Mouse (Mus musculus) C2C12 (cell line): ENCODE measurements around the gene Rbm20. TPM values are rescaled to one million over a fixed set of nuclear protein-coding genes. Genes with fewer than 3 reads are reported as not detected.

ENCODE experiments used
- H3K27me3 ChIP-seq: one replicate; pipeline ENCODE4 v1.6.1; 2011; ENCODE audit not compliant: control insufficient read depth, insufficient read depth, insufficient read length
- H3K36me3 ChIP-seq: one replicate; pipeline ENCODE4 v1.6.1; 2011; ENCODE audit not compliant: control insufficient read depth, insufficient read depth
- H3K4me3 ChIP-seq: one replicate; pipeline ENCODE4 v1.5.1; 2011; ENCODE audit warnings: mild to moderate bottlenecking, control low read depth; ENCODE audit not compliant: poor library complexity, insufficient read depth, severe bottlenecking
- H3K79me2 ChIP-seq: one replicate; pipeline ENCODE4 v1.6.1; 2011; ENCODE audit not compliant: control insufficient read depth, insufficient read depth
- H3K79me3 ChIP-seq: one replicate; pipeline ENCODE4 v1.6.1; 2011; ENCODE audit warnings: low read depth, control low read depth
- H3ac ChIP-seq: one replicate; pipeline ENCODE3; 2011; ENCODE audit warnings: low read depth; ENCODE audit not compliant: control insufficient read depth, insufficient read length
- CEBPB ChIP-seq: IDR thresholded peaks from one replicate; pipeline ENCODE4 v1.6.1; 2011; ENCODE audit warnings: low read depth, mild to moderate bottlenecking, control low read depth, moderate library complexity
- CTCF ChIP-seq: IDR thresholded peaks from one replicate; pipeline ENCODE4 v1.5.1; 2011; ENCODE audit not compliant: control insufficient read depth, insufficient read depth, insufficient read length
- FOSL1 ChIP-seq: IDR thresholded peaks from one replicate; pipeline ENCODE4 v1.8.0; 2011; ENCODE audit warnings: mild to moderate bottlenecking, low read length; ENCODE audit not compliant: poor library complexity, insufficient read depth, severe bottlenecking
- MAX ChIP-seq: IDR thresholded peaks from one replicate; pipeline ENCODE4 v1.6.1; 2011; ENCODE audit warnings: mild to moderate bottlenecking, control low read depth
- MYOD1 ChIP-seq: IDR thresholded peaks from one replicate; pipeline ENCODE4 v1.6.1; 2011; ENCODE audit warnings: low read depth; ENCODE audit not compliant: control insufficient read depth, insufficient read length
- MYOG ChIP-seq: IDR thresholded peaks from one replicate; pipeline ENCODE4 v1.6.1; 2011; ENCODE audit not compliant: control insufficient read depth, insufficient read length; ENCODE audit errors: extremely low read depth
- USF1 ChIP-seq: IDR thresholded peaks from one replicate; pipeline ENCODE4 v1.6.1; 2011; ENCODE audit warnings: low read depth, mild to moderate bottlenecking, control low read depth, moderate library complexity
- polyA plus RNA-seq: library from polyadenylated mRNA; unstranded; fragments of >200 nt; fragmentation: generic; extraction: Trizol; gene quantifications from one replicate; pipeline ENCODE4 v1.2.1, GENCODE M21; 2012; ENCODE audit warnings: missing spikeins

Gene Rbm20
- polyA plus RNA-seq, 1 experiment, result 23.1 TPM

- Histone ChIP-seq H3K27me3 (no peaks in the 10 kb centered on the region), H3K36me3 (no peaks in the 10 kb centered on the region), H3K4me3 (no peak overlapping the region), H3ac (no peak overlapping the region), H3K79me3 (no peaks in the 10 kb centered on the region), H3K79me2 (no peaks in the 10 kb centered on the region)
- TF ChIP-seq CTCF (no peak), CEBPB (no peak), USF1 (no peak), MYOG (no peak), MYOD1 (no peak), MAX (no peak), FOSL1 (no peak)
Observed at GRCm38 (mm10) chr19:53890274-53890673, 213.2 kb downstream of the Rbm20 start.

- Histone ChIP-seq H3K79me2 (no peaks in the 10 kb centered on the region), H3ac (no peak overlapping the region), H3K27me3 (no peaks in the 10 kb centered on the region), H3K4me3 (no peak overlapping the region), H3K79me3 (no peaks in the 10 kb centered on the region), H3K36me3 (no peaks in the 10 kb centered on the region)
- TF ChIP-seq MYOD1 (no peak), MYOG (no peak), CTCF (no peak), FOSL1 (no peak), USF1 (no peak)
Observed at GRCm38 (mm10) chr19:53890781-53891251, 213.7 kb downstream of the Rbm20 start.

GRCm38 (mm10) chr19:53891569-53891968 is 214.5 kb downstream of the Rbm20 start:
- no peak overlapping the region for H3K4me3 ChIP-seq
- TF ChIP-seq CTCF, result no peak
- no peak for TF ChIP-seq MYOG
- no peak for TF ChIP-seq USF1
- no peak for TF ChIP-seq CEBPB
- no peak for TF ChIP-seq MYOD1
- no peak for TF ChIP-seq MAX
- no peak for TF ChIP-seq FOSL1
- no peak overlapping the region for H3ac ChIP-seq
- no peaks in the 10 kb centered on the region for H3K36me3 ChIP-seq
- H3K79me3 ChIP-seq, result no peaks in the 10 kb centered on the region
- H3K79me2 ChIP-seq, result no peaks in the 10 kb centered on the region
- H3K27me3 ChIP-seq, result no peaks in the 10 kb centered on the region

- H3K4me3 ChIP-seq, result no peak within 1 kb of the TSS
Observed at GRCm38 (mm10) chr19:53892061-53892460, 215.0 kb downstream of the Rbm20 start, which contains the start of gene Pdcd4. Gene Pdcd4, plus strand, starts transcription at chr19:53892231.

GRCm38 (mm10) chr19:53892838-53893359 is 215.8 kb downstream of the Rbm20 start:
- TF ChIP-seq CEBPB, result no peak
- no peak for TF ChIP-seq MYOD1
- TF ChIP-seq USF1, result no peak
- TF ChIP-seq FOSL1, result no peak
- no peak for TF ChIP-seq MAX
- no peak for TF ChIP-seq MYOG
- no peak for TF ChIP-seq CTCF
- Histone ChIP-seq H3ac (no peak overlapping the region), H3K27me3 (no peaks in the 10 kb centered on the region), H3K36me3 (no peaks in the 10 kb centered on the region), H3K4me3 (no peak overlapping the region), H3K79me2 (no peaks in the 10 kb centered on the region), H3K79me3 (no peaks in the 10 kb centered on the region)

More at GRCm38 (mm10) chr19:53892061-53892460, 215.0 kb downstream of the Rbm20 start, which contains the start of gene Pdcd4:
- H3K79me3 ChIP-seq, result no peaks in the 10 kb centered on the region
- H3K79me2 ChIP-seq, result no peaks in the 10 kb centered on the region
- H3K27me3 ChIP-seq, result no peaks in the 10 kb centered on the region
- H3ac ChIP-seq, result no peak within 1 kb of the TSS
- TF ChIP-seq MYOD1, result no peak
- no peak for TF ChIP-seq FOSL1
- no peak for TF ChIP-seq USF1
- TF ChIP-seq CEBPB, result no peak
- no peak for TF ChIP-seq MAX
- TF ChIP-seq CTCF, result no peak
- TF ChIP-seq MYOG, result no peak
- no peaks in the 10 kb centered on the region for H3K36me3 ChIP-seq

GRCm38 (mm10) chr19:53893711-53894171 is 216.6 kb downstream of the Rbm20 start:
- TF ChIP-seq CTCF, result no peak
- no peak for TF ChIP-seq MYOD1
- TF ChIP-seq MAX, result no peak
- TF ChIP-seq FOSL1, result no peak
- no peak for TF ChIP-seq MYOG
- Histone ChIP-seq H3K36me3 (no peaks in the 10 kb centered on the region), H3K79me2 (no peaks in the 10 kb centered on the region), H3K27me3 (no peaks in the 10 kb centered on the region), H3K79me3 (no peaks in the 10 kb centered on the region), H3K4me3 (no peak overlapping the region), H3ac (no peak overlapping the region)
